Mouse (Mus musculus) fibroblast of lung, adult 2 months (primary cell): ENCODE data around the gene Tmem41a.
A peak's percentile ranks its signal among the peaks of the same experiment; 100 is the strongest.

Source experiments
- DNase-seq: peaks from one replicate; pipeline ENCODE4 v3.0.0-alpha.2; 2011; ENCODE audit warnings: low read depth

The Tmem41a gene

DNA sequence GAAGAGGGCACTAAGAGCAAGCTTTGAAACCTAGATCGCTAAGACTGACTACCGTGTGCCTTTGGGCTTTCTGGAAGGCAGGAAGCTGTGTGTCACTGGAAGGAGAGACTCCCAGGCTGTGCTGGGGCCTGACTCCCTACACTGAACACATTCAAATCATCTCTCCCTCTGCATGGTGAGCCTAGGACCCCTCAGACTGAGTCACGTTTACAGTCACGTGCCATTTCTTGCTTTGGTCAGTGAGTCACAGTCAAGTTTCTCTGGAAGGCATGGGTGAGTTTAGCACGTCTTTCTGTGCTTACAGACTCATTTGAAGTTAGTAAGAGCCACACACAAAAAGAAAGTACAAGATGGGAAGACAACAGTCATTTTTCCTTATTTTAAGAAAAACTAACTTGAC lies 46.1 kb downstream of the Tmem41a start:
- peak; percentile 11 for DNase-seq

DNA sequence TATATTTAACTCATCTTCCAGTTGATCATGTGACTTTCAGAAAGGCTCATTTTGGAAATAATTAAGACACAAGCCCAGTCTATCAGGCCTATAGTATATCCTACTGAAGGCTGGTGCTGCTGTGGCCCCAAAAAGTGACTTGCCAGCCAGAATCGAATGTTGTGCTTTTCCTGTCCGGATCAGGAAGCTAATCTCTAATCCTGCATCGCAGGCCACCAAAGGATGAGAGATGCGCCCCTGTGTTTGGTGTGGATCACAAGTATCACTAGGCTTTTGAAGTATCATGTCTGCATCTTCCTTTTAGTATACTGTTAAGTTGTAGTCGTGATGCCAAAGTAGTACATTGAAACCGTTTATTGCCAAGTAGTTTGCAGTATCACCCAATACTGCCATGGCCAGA lies 53.5 kb downstream of the Tmem41a start:
- DNase-seq: no peak

DNA sequence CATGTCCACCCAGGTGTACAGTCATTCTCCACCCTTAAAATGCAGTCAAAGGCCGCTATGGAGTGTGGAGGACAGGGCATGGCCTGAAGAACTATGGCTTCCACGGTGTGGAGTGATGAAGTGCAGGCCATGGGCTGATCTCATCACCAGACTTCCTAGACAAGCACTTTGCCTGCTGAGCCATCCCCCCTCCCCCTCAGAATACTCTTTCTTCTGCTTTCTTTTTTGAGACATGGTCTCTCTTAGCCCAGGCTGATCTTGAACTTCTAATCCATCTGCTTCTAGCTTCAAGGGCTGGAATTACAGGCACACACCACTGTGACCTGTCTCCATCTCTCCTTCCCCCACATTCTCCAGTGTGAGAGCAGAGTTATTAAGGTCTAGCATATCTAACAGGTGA lies 59.8 kb downstream of the Tmem41a start:
- DNase-seq: no peak
